Mouse (Mus musculus): Measurements from ENCODE around the gene Dennd1a. TPM values are rescaled to one million over a fixed set of nuclear protein-coding genes. Genes with fewer than 3 reads are reported as not detected.
A peak's percentile ranks its signal among the peaks of the same experiment; 100 is the strongest.

Gene Dennd1a
- total RNA-seq (2021) = 10 to 100 TPM; 28.4 to 28.5 TPM
- long read RNA-seq, experiment 1, partial matches to known transcripts = 1 of 11 reads
- long read RNA-seq, experiment 1, other reads (novel, unspliced or antisense) = 10 of 11 reads
- long read RNA-seq, experiment 2, partial matches to known transcripts = 1 of 8 reads
- long read RNA-seq, experiment 2, other reads (novel, unspliced or antisense) = 7 of 8 reads

- TF ChIP-seq CTCF (IDR thresholded peaks at IDR 0.05) = peak; percentile 27; the same call in 1 of the 2 replicates
- peak; percentile 93 for DNase-seq
- Histone ChIP-seq H3K4me3 (peak within 1 kb of the TSS; percentile 87), H3K27ac (peak within 1 kb of the TSS; percentile 95)
- intact Hi-C loops (cut with DNase I) = loop anchor here (2.0 to 5.0 kb wide), 2 partner anchors 50 to 90 kb away; no protein-coding TSS in a partner anchor
Observed at GRCm38 (mm10) chr2:38286733-38287551, at the start of gene Dennd1a. Gene Dennd1a, minus strand, starts transcription at chr2:38287390.

- Histone ChIP-seq H3K27ac (no peak overlapping the region), H3K4me3 (no peak overlapping the region)
- intact Hi-C loops (cut with DNase I) = no loop called here
- DNase-seq = no peak
- TF ChIP-seq CTCF (IDR thresholded peaks at IDR 0.05) = no peak
Observed at GRCm38 (mm10) chr2:38336606-38337005, 49.4 kb upstream of the Dennd1a start.

GRCm38 (mm10) chr2:38333586-38334119, 46.5 kb upstream of the Dennd1a start:
- no peak overlapping the region for H3K27ac ChIP-seq
- TF ChIP-seq CTCF (IDR thresholded peaks at IDR 0.05) = no peak
- intact Hi-C loops (cut with DNase I) = no loop called here
- DNase-seq = no peak
- no peak overlapping the region for H3K4me3 ChIP-seq

GRCm38 (mm10) chr2:38326671-38327070, 39.5 kb upstream of the Dennd1a start:
- intact Hi-C loops (cut with DNase I) = no loop called here
- DNase-seq = no peak
- no peak overlapping the region for H3K4me3 ChIP-seq
- H3K27ac ChIP-seq = no peak overlapping the region
- TF ChIP-seq CTCF (IDR thresholded peaks at IDR 0.05) = no peak

- no peak for DNase-seq
- H3K27ac ChIP-seq = no peak overlapping the region
- intact Hi-C loops (cut with DNase I) = no loop called here
- H3K4me3 ChIP-seq = no peak overlapping the region
- no peak for TF ChIP-seq CTCF (IDR thresholded peaks at IDR 0.05)
Observed at GRCm38 (mm10) chr2:38323380-38323779, 36.2 kb upstream of the Dennd1a start.

- intact Hi-C loops (cut with DNase I) = no loop called here
- no peak for DNase-seq
- no peak overlapping the region for H3K27ac ChIP-seq
- H3K4me3 ChIP-seq = no peak overlapping the region
- no peak for TF ChIP-seq CTCF (IDR thresholded peaks at IDR 0.05)
Observed at GRCm38 (mm10) chr2:38320911-38321310, 33.7 kb upstream of the Dennd1a start.

- Histone ChIP-seq H3K27ac (no peak overlapping the region), H3K4me3 (no peak overlapping the region)
- DNase-seq = no peak
- no peak for TF ChIP-seq CTCF (IDR thresholded peaks at IDR 0.05)
- intact Hi-C loops (cut with DNase I) = no loop called here
Observed at GRCm38 (mm10) chr2:38319086-38319485, 31.9 kb upstream of the Dennd1a start.

- TF ChIP-seq CTCF (IDR thresholded peaks at IDR 0.05) = no peak
- Histone ChIP-seq H3K4me3 (no peak overlapping the region), H3K27ac (no peak overlapping the region)
- intact Hi-C loops (cut with DNase I) = no loop called here
- no peak for DNase-seq
Observed at GRCm38 (mm10) chr2:38313399-38313798, 26.2 kb upstream of the Dennd1a start.

- no peak for DNase-seq
- Histone ChIP-seq H3K27ac (no peak overlapping the region), H3K4me3 (no peak overlapping the region)
- intact Hi-C loops (cut with DNase I) = no loop called here
- TF ChIP-seq CTCF (IDR thresholded peaks at IDR 0.05) = no peak
Observed at GRCm38 (mm10) chr2:38312921-38313320, 25.7 kb upstream of the Dennd1a start.

GRCm38 (mm10) chr2:38305152-38305551, 18.0 kb upstream of the Dennd1a start:
- intact Hi-C loops (cut with DNase I) = no loop called here
- Histone ChIP-seq H3K4me3 (no peak overlapping the region), H3K27ac (no peak overlapping the region)
- TF ChIP-seq CTCF (IDR thresholded peaks at IDR 0.05) = no peak
- no peak for DNase-seq

GRCm38 (mm10) chr2:38300941-38301340, 13.8 kb upstream of the Dennd1a start:
- no peak for TF ChIP-seq CTCF (IDR thresholded peaks at IDR 0.05)
- Histone ChIP-seq H3K4me3 (no peak overlapping the region), H3K27ac (no peak overlapping the region)
- DNase-seq = no peak
- intact Hi-C loops (cut with DNase I) = no loop called here

GRCm38 (mm10) chr2:38295939-38296338, 8.7 kb upstream of the Dennd1a start:
- no peak overlapping the region for H3K27ac ChIP-seq
- intact Hi-C loops (cut with DNase I) = no loop called here
- TF ChIP-seq CTCF (IDR thresholded peaks at IDR 0.05) = no peak
- H3K4me3 ChIP-seq = no peak overlapping the region
- no peak for DNase-seq

GRCm38 (mm10) chr2:38291526-38291925, 4.3 kb upstream of the Dennd1a start:
- intact Hi-C loops (cut with DNase I) = no loop called here
- no peak for TF ChIP-seq CTCF (IDR thresholded peaks at IDR 0.05)
- no peak overlapping the region for H3K4me3 ChIP-seq
- no peak for DNase-seq
- H3K27ac ChIP-seq = no peak overlapping the region
